Mouse (Mus musculus): Measurements from ENCODE around the gene Ly6g5b. TPM values are rescaled to one million over a fixed set of nuclear protein-coding genes. Genes with fewer than 3 reads are reported as not detected.

The Ly6g5b gene
- polyA plus RNA-seq, 1 experiment from 2014 or later = 0.70 TPM

GRCm38 (mm10) chr17:35085208-35085865 is 29.9 kb downstream of the Ly6g5b start, which contains the start of gene Ly6g6f:
Gene Ly6g6f (minus strand): TSS chr17:35085610.
- Histone ChIP-seq H3K27ac (replicated peaks; ENCODE audit: low read depth, low read length) (no peak within 1 kb of the TSS), H3K4me3 (ENCODE audit: low read depth, low read length) (no peak within 1 kb of the TSS), H3K9me3 (ENCODE audit: control insufficient read depth, low read length) (no peaks in the 10 kb centered on the region), H3K36me3 (ENCODE audit: control insufficient read depth, insufficient read depth, low read length) (no peaks in the 10 kb centered on the region), H3K9ac (ENCODE audit: low read depth, low read length) (0 out of 2 replicates have a peak within 1 kb of the TSS, but pooled peaks have one; percentile 30), H3K27me3 (replicated peaks; ENCODE audit: control insufficient read depth, insufficient read depth, low read length) (no peaks in the 10 kb centered on the region), H3K4me2 (ENCODE audit: low read depth, low read length) (no peak within 1 kb of the TSS), H3K4me1 (ENCODE audit: control insufficient read depth, insufficient read depth, low read length) (peaks cover 4% of the 10 kb centered on the region)
- 79% methylated on average over 7 of the region's 7 CpGs for WGBS
- DNase-seq (ENCODE audit: low spot score) = no peak
- no peak for ATAC-seq (ENCODE audit: low read depth)

- Histone ChIP-seq H3K9ac (ENCODE audit: low read depth, low read length) (no peak overlapping the region), H3K27me3 (replicated peaks; ENCODE audit: control insufficient read depth, insufficient read depth, low read length) (no peaks in the 10 kb centered on the region), H3K4me3 (ENCODE audit: low read depth, low read length) (no peak overlapping the region), H3K36me3 (ENCODE audit: control insufficient read depth, insufficient read depth, low read length) (no peaks in the 10 kb centered on the region), H3K4me2 (ENCODE audit: low read depth, low read length) (no peak overlapping the region), H3K27ac (replicated peaks; ENCODE audit: low read depth, low read length) (no peak overlapping the region), H3K9me3 (ENCODE audit: control insufficient read depth, low read length) (no peaks in the 10 kb centered on the region), H3K4me1 (ENCODE audit: control insufficient read depth, insufficient read depth, low read length) (no peaks in the 10 kb centered on the region)
- DNase-seq (ENCODE audit: low spot score) (no peak), ATAC-seq (ENCODE audit: low read depth) (no peak)
- WGBS = 77% methylated on average over 3 of the region's 3 CpGs
Measured at GRCm38 (mm10) chr17:35083929-35084497, 31.2 kb downstream of the Ly6g5b start.

- Histone ChIP-seq H3K27ac (replicated peaks; ENCODE audit: low read depth, low read length) (no peak overlapping the region), H3K9ac (ENCODE audit: low read depth, low read length) (0 out of 2 replicates have a peak overlapping the region, but pooled peaks have one; percentile 5), H3K4me1 (ENCODE audit: control insufficient read depth, insufficient read depth, low read length) (no peaks in the 10 kb centered on the region), H3K4me2 (ENCODE audit: low read depth, low read length) (no peak overlapping the region), H3K4me3 (ENCODE audit: low read depth, low read length) (no peak overlapping the region), H3K27me3 (replicated peaks; ENCODE audit: control insufficient read depth, insufficient read depth, low read length) (no peaks in the 10 kb centered on the region), H3K36me3 (ENCODE audit: control insufficient read depth, insufficient read depth, low read length) (no peaks in the 10 kb centered on the region), H3K9me3 (ENCODE audit: control insufficient read depth, low read length) (no peaks in the 10 kb centered on the region)
- no peak for DNase-seq (ENCODE audit: low spot score)
- no peak for ATAC-seq (ENCODE audit: low read depth)
- 84% methylated on average over 16 of the region's 16 CpGs for WGBS
Measured at GRCm38 (mm10) chr17:35082841-35083576, 32.2 kb downstream of the Ly6g5b start.

GRCm38 (mm10) chr17:35080710-35081109 is 34.5 kb downstream of the Ly6g5b start:
- DNase-seq (ENCODE audit: low spot score) = no peak
- no peak overlapping the region for H3K9ac ChIP-seq (ENCODE audit: low read depth, low read length)
- no peak for ATAC-seq (ENCODE audit: low read depth)
- whole genome bisulfite sequencing = 70% methylated on average over 4 of the region's 4 CpGs
- no peaks in the 10 kb centered on the region for H3K27me3 ChIP-seq (replicated peaks; ENCODE audit: control insufficient read depth, insufficient read depth, low read length)
- no peaks in the 10 kb centered on the region for H3K36me3 ChIP-seq (ENCODE audit: control insufficient read depth, insufficient read depth, low read length)
- H3K4me2 ChIP-seq (ENCODE audit: low read depth, low read length) = no peak overlapping the region
- H3K4me3 ChIP-seq (ENCODE audit: low read depth, low read length) = no peak overlapping the region
- no peaks in the 10 kb centered on the region for H3K9me3 ChIP-seq (ENCODE audit: control insufficient read depth, low read length)
- no peak overlapping the region for H3K27ac ChIP-seq (replicated peaks; ENCODE audit: low read depth, low read length)
- peaks cover 3% of the 10 kb centered on the region; the same call in 1 of the 2 replicates for H3K4me1 ChIP-seq (ENCODE audit: control insufficient read depth, insufficient read depth, low read length)

GRCm38 (mm10) chr17:35080248-35080647 is 35.0 kb downstream of the Ly6g5b start:
- Histone ChIP-seq H3K36me3 (ENCODE audit: control insufficient read depth, insufficient read depth, low read length) (no peaks in the 10 kb centered on the region), H3K4me3 (ENCODE audit: low read depth, low read length) (no peak overlapping the region), H3K4me2 (ENCODE audit: low read depth, low read length) (no peak overlapping the region), H3K9me3 (ENCODE audit: control insufficient read depth, low read length) (no peaks in the 10 kb centered on the region), H3K27me3 (replicated peaks; ENCODE audit: control insufficient read depth, insufficient read depth, low read length) (no peaks in the 10 kb centered on the region), H3K4me1 (ENCODE audit: control insufficient read depth, insufficient read depth, low read length) (peaks cover 3% of the 10 kb centered on the region; the same call in 1 of the 2 replicates), H3K9ac (ENCODE audit: low read depth, low read length) (no peak overlapping the region; the same call in 1 of the 2 replicates), H3K27ac (replicated peaks; ENCODE audit: low read depth, low read length) (no peak overlapping the region)
- WGBS = 48% methylated on average over 6 of the region's 6 CpGs
- DNase-seq (ENCODE audit: low spot score) (no peak), ATAC-seq (ENCODE audit: low read depth) (no peak)

- Histone ChIP-seq H3K4me2 (ENCODE audit: low read depth, low read length) (no peak overlapping the region), H3K27me3 (replicated peaks; ENCODE audit: control insufficient read depth, insufficient read depth, low read length) (no peaks in the 10 kb centered on the region), H3K4me1 (ENCODE audit: control insufficient read depth, insufficient read depth, low read length) (peaks cover 3% of the 10 kb centered on the region; the same call in 1 of the 2 replicates), H3K9ac (ENCODE audit: low read depth, low read length) (no peak overlapping the region; the same call in 1 of the 2 replicates), H3K9me3 (ENCODE audit: control insufficient read depth, low read length) (no peaks in the 10 kb centered on the region), H3K36me3 (ENCODE audit: control insufficient read depth, insufficient read depth, low read length) (no peaks in the 10 kb centered on the region), H3K27ac (replicated peaks; ENCODE audit: low read depth, low read length) (no peak overlapping the region), H3K4me3 (ENCODE audit: low read depth, low read length) (no peak overlapping the region)
- ATAC-seq (ENCODE audit: low read depth) (no peak), DNase-seq (ENCODE audit: low spot score) (no peak)
- WGBS = 65% methylated on average over 9 of the region's 9 CpGs
Measured at GRCm38 (mm10) chr17:35079778-35080177, 35.5 kb downstream of the Ly6g5b start.

- Histone ChIP-seq H3K4me3 (ENCODE audit: low read depth, low read length) (peak within 1 kb of the TSS; percentile 8; the same call in 1 of the 2 replicates), H3K36me3 (ENCODE audit: control insufficient read depth, insufficient read depth, low read length) (no peaks in the 10 kb centered on the region), H3K27ac (replicated peaks; ENCODE audit: low read depth, low read length) (no peak within 1 kb of the TSS), H3K27me3 (replicated peaks; ENCODE audit: control insufficient read depth, insufficient read depth, low read length) (no peaks in the 10 kb centered on the region), H3K4me2 (ENCODE audit: low read depth, low read length) (peak within 1 kb of the TSS; percentile 43), H3K9me3 (ENCODE audit: control insufficient read depth, low read length) (no peaks in the 10 kb centered on the region), H3K9ac (ENCODE audit: low read depth, low read length) (peak within 1 kb of the TSS; percentile 31), H3K4me1 (ENCODE audit: control insufficient read depth, insufficient read depth, low read length) (peaks cover 3% of the 10 kb centered on the region; the same call in 1 of the 2 replicates)
- ATAC-seq (ENCODE audit: low read depth) = peak; percentile 21
- DNase-seq (ENCODE audit: low spot score) = no peak
- 12% methylated on average over 10 of the region's 14 CpGs for WGBS
Measured at GRCm38 (mm10) chr17:35077786-35078233, 37.4 kb downstream of the Ly6g5b start, which contains the start of gene Ly6g6d. Gene Ly6g6d (minus strand): TSS chr17:35078065.

- no peak for ATAC-seq (ENCODE audit: low read depth)
- Histone ChIP-seq H3K9me3 (ENCODE audit: control insufficient read depth, low read length) (no peaks in the 10 kb centered on the region), H3K4me2 (ENCODE audit: low read depth, low read length) (peak overlapping the region; percentile 43), H3K4me1 (ENCODE audit: control insufficient read depth, insufficient read depth, low read length) (peaks cover 3% of the 10 kb centered on the region; the same call in 1 of the 2 replicates), H3K27me3 (replicated peaks; ENCODE audit: control insufficient read depth, insufficient read depth, low read length) (no peaks in the 10 kb centered on the region), H3K27ac (replicated peaks; ENCODE audit: low read depth, low read length) (no peak overlapping the region), H3K9ac (ENCODE audit: low read depth, low read length) (peak overlapping the region; percentile 31), H3K36me3 (ENCODE audit: control insufficient read depth, insufficient read depth, low read length) (no peaks in the 10 kb centered on the region), H3K4me3 (ENCODE audit: low read depth, low read length) (peak overlapping the region; percentile 8; the same call in 1 of the 2 replicates)
- WGBS = 44% methylated on average over 2 of the region's 2 CpGs
- no peak for DNase-seq (ENCODE audit: low spot score)
Measured at GRCm38 (mm10) chr17:35077285-35077684, 37.9 kb downstream of the Ly6g5b start.

All from embryonic facial prominence, embryonic 14.5 days (tissue).